14 mouse cellular contexts compared by ENCODE assay signal in the genomic region with DNA sequence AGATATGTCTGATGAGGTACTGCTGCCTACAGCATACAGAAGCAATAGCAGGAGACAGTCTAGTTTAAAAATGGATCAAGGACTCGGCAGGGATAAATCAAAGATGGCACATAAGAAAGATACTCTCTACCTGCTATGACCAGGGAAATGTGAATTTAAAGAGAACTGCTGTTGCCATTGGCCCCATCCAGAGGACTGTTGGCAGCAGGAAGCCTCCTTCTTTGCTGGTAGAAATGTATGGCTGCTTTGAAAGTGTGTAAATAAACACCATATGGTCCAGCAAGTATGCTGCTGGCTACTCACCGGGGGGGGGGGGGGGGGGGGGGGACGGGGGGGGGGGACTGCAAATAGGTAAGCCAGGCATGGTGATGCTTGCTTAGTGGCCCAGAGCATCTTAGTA.
"Had no signal": no experiment of that assay in that cellular context is flagged by ENCODE, and none has a peak within 500 bp of the region (broad histone marks: within the 10 kb centered on the region; RNA-seq: fewer than 3 reads in every experiment).

No protein-coding gene starts in this region.

- H3K27me3 ChIP-seq: limb, embryonic 12.5 days; liver, embryonic 13.5 days; lung, embryonic 15.5 days; megakaryocyte, embryonic 14.5 days; midbrain, embryonic 13.5 days; neural tube, embryonic 13.5 days; stomach, embryonic 15.5 days had no signal

- H3K4me2 ChIP-seq: limb, embryonic 12.5 days; liver, embryonic 13.5 days; lung, embryonic 15.5 days; midbrain, embryonic 13.5 days; neural tube, embryonic 13.5 days; stomach, embryonic 15.5 days had no signal

- ATAC-seq: liver, postnatal 0 days; midbrain, embryonic 13.5 days had no signal

- H3K36me3 ChIP-seq: limb, embryonic 12.5 days; liver, embryonic 13.5 days; lung, embryonic 15.5 days; midbrain, embryonic 13.5 days; neural tube, embryonic 13.5 days; stomach, embryonic 15.5 days had no signal

- H3K9me3 ChIP-seq: limb, embryonic 12.5 days; liver, embryonic 13.5 days; lung, embryonic 15.5 days; midbrain, embryonic 13.5 days; neural tube, embryonic 13.5 days; stomach, embryonic 15.5 days had no signal

- H3K4me3 ChIP-seq: limb, embryonic 12.5 days; liver, embryonic 13.5 days; lung, embryonic 15.5 days; megakaryocyte, embryonic 14.5 days; midbrain, embryonic 13.5 days; neural tube, embryonic 13.5 days; stomach, embryonic 15.5 days had no signal

- H3K4me1 ChIP-seq: liver, embryonic 13.5 days; lung, embryonic 15.5 days; midbrain, embryonic 13.5 days; neural tube, embryonic 13.5 days; stomach, embryonic 15.5 days had no signal

- H3K27ac ChIP-seq: limb, embryonic 12.5 days; liver, embryonic 13.5 days; lung, embryonic 15.5 days; macrophage; midbrain, embryonic 13.5 days; neural tube, embryonic 13.5 days; stomach, embryonic 15.5 days had no signal

- H3K9ac ChIP-seq: limb, embryonic 12.5 days; liver, embryonic 13.5 days; liver, postnatal 0 days; lung, embryonic 15.5 days; midbrain, embryonic 13.5 days; neural tube, embryonic 13.5 days; stomach, embryonic 15.5 days had no signal

- DNase-seq: kidney, postnatal 25 days; liver; liver, embryonic 13.5 days; liver, postnatal 0 days; lung, postnatal 14 days; right cerebral cortex, postnatal 14 days; thymus, postnatal 36 days had no signal
